Mouse (Mus musculus) ES-E14 (cell line): ENCODE results near the gene Madd. TPM values are rescaled to one million over a fixed set of nuclear protein-coding genes. Genes with fewer than 3 reads are reported as not detected.

Experiments used
- DNase-seq: peaks from one replicate; pipeline ENCODE4 v3.0.0-alpha.2; 2013; ENCODE audit warnings: low read depth, low spot score
- H3K27ac ChIP-seq: 2 replicates; pipeline ENCODE4 v1.5.1; 2012; ENCODE audit warnings: low read depth, mild to moderate bottlenecking, low read length, moderate library complexity, mixed read lengths; ENCODE audit not compliant: poor library complexity, insufficient read depth, severe bottlenecking
- H3K36me3 ChIP-seq: 2 replicates; pipeline ENCODE4 v1.6.1; 2012; ENCODE audit warnings: mild to moderate bottlenecking, low read length, moderate library complexity, mixed read lengths; ENCODE audit not compliant: control insufficient read depth, poor library complexity, insufficient read depth, severe bottlenecking
- H3K4me1 ChIP-seq, 2 experiments: fragments of 150-350 bp in 1 of 2; sonication (generic) in 1 of 2; 2 replicates each; pipeline ENCODE4 v1.6.1; 2012; ENCODE audit warnings: low read length in 2 of 2, mild to moderate bottlenecking in 1 of 2, mixed read lengths in 1 of 2; ENCODE audit not compliant: control insufficient read depth in 2 of 2, insufficient read depth in 2 of 2, poor library complexity in 1 of 2
- H3K4me3 ChIP-seq, 2 experiments: fragments of 150-350 bp in 1 of 2; sonication (generic) in 1 of 2; 2 replicates each; pipeline ENCODE4 v1.5.1; 2012; ENCODE audit warnings: low read length in 2 of 2, low read depth in 1 of 2, mild to moderate bottlenecking in 1 of 2, mixed read lengths in 1 of 2; ENCODE audit not compliant: insufficient read depth in 1 of 2, poor library complexity in 1 of 2, severe bottlenecking in 1 of 2
- H3K9ac ChIP-seq: 2 replicates; pipeline ENCODE4 v1.6.1; 2012; ENCODE audit warnings: low read depth, mild to moderate bottlenecking, low read length, mixed read lengths; ENCODE audit not compliant: poor library complexity, insufficient read depth, severe bottlenecking
- H3K9me3 ChIP-seq: fragments of 150-350 bp; sonication (generic); 2 replicates; pipeline ENCODE4 v1.6.1; 2012; ENCODE audit warnings: low read depth, mild to moderate bottlenecking, low read length; ENCODE audit not compliant: control insufficient read depth, insufficient read depth
- CHD2 ChIP-seq: IDR thresholded peaks from 2 replicates; pipeline ENCODE4 v1.6.1; 2014; ENCODE audit warnings: mild to moderate bottlenecking, low read depth, low read length, inconsistent platforms
- HCFC1 ChIP-seq: IDR thresholded peaks from 2 replicates; pipeline ENCODE4 v1.6.1; 2012; ENCODE audit warnings: low read length, inconsistent platforms, borderline replicate concordance; ENCODE audit not compliant: insufficient read depth
- MAFK ChIP-seq: IDR thresholded peaks from 2 replicates; pipeline ENCODE4 v1.6.1; 2014; ENCODE audit warnings: mild to moderate bottlenecking, low read depth, low read length, inconsistent platforms; ENCODE audit not compliant: insufficient read depth
- ZC3H11A ChIP-seq: IDR thresholded peaks from 2 replicates; pipeline ENCODE4 v1.6.1; 2012; ENCODE audit warnings: low read depth, mild to moderate bottlenecking, inconsistent platforms, low read length, borderline replicate concordance
- ZNF384 ChIP-seq: IDR thresholded peaks from 2 replicates; pipeline ENCODE4 v1.6.1; 2012; ENCODE audit warnings: low read depth, low read length, inconsistent platforms
- in situ Hi-C, 2 experiments: fragments of 600-800 bp; cut with MboI; formaldehyde crosslinking; loops; one replicate each; pipeline ENCODE4 v1.15.1; 2025; ENCODE audit warnings: low sequenced_read_pairs in 2 of 2, inconsistent platforms in 1 of 2; ENCODE audit not compliant: unreplicated experiment in 2 of 2
- total RNA-seq: library from RNA; depleted of rRNA; stranded (reverse); fragments of 300-350 nt; gene quantifications from 2 replicates; pipeline ENCODE4 v1.2.3, GENCODE M21; 2012; rRNA removed

The Madd gene
- total RNA-seq, result 6.7 and 7.8 TPM in 2 replicates

DNA sequence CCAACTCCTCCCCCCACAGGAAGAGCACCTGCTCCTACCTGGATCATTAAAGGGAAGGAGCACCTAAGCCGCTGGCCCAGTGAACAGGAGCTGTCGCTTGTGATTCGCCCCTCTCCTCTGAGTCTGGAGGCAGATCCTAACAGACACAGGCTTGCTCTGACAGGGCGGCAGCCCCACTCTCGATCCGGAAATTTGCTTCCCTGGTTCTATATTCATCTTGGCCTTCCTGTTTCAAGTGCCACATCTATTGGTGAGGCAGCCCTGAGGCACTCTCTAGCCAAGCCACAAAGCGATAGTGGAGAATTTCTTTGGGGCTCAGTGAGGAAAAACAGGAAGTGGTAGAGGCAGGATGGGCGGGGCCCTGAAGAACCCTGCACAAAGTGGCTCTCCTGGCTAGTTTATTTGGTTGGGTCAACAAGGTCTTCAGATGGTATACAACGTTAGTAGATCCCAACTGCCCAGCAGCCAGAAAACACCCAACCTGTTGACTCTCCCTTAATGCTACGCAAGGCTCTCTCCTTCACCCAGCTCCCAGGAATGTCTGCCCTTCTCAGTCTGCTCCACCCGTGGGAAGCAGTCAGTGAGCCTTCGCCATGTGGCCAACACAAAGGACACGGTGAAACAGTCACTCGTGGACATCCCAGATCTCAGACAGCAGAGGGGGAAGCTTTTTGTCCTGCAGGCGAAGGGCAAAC lies at the start of gene Madd:
Gene Madd, minus strand, starts transcription at position 127 of the 695 bp plus-strand sequence.
- peak within 1 kb of the TSS; percentile 41 to 79 for H3K4me3 ChIP-seq
- no peaks in the 10 kb centered on the region for H3K36me3 ChIP-seq
- H3K9me3 ChIP-seq, result no peaks in the 10 kb centered on the region
- in situ Hi-C loops, result no loop called here
- TF ChIP-seq MAFK (no peak), ZC3H11A (no peak), HCFC1 (no peak), ZNF384 (no peak), CHD2 (no peak)
- peak within 1 kb of the TSS; percentile 62 for H3K9ac ChIP-seq
- peaks cover 0 to 7% of the 10 kb centered on the region in 2 experiments; a peak in 1 of 4 replicates for H3K4me1 ChIP-seq
- H3K27ac ChIP-seq, result no peak within 1 kb of the TSS
- DNase-seq, result no peak

DNA sequence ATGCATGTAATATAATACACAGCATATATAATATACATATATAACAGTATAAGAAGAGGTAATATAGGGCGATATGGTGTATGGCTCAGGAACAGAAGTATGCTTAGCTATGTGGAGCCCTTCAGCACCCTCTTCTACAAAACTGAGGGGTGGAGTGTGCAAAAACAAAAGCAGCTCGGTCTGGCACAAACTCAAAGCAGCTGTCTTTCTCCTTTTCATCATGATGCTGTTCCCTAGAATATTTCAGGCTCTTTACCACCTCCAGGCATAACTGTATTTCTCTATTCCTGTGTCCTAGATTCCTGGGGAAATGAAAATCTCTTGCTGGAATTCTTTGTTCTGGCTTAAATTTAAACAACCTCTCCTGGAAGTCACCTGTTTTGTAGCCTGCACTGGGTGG lies 46.1 kb upstream of the Madd start:
- TF ChIP-seq ZC3H11A, result no peak
- no peak for TF ChIP-seq HCFC1
- no peak for TF ChIP-seq MAFK
- TF ChIP-seq ZNF384, result no peak
- TF ChIP-seq CHD2, result no peak
- Histone ChIP-seq H3K27ac (no peak overlapping the region), H3K4me1 (no peaks in the 10 kb centered on the region), H3K9ac (no peak overlapping the region), H3K36me3 (peaks cover 2% of the 10 kb centered on the region; the same call in 1 of the 2 replicates), H3K9me3 (no peaks in the 10 kb centered on the region), H3K4me3 (no peak overlapping the region)
- in situ Hi-C loops, result loop anchor here in 1 of 2 experiments (10.0 kb wide), 1 partner anchor 115 kb away; the partner anchor contains the start of gene Mybpc3
- no peak for DNase-seq

DNA sequence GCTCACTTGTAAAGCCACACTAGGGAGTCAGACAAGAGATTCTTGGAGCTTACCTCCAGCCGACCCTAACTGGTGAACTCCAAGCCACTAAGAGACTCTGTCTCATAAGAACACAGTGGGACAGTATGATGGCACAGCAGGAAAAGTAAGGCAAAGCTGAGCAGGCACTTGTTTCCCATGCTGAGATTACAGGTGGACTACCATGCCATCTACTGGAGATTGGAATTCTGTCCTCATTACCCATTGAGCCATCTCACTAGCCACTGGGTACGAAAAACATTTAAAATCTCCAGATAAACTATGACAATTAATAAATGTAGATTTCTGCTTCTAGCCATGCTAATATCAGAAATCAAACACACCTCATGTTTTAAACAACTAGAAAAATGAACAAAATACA lies 40.0 kb upstream of the Madd start:
- H3K4me3 ChIP-seq, result no peak overlapping the region
- in situ Hi-C loops, result no loop called here
- no peak for DNase-seq

DNA sequence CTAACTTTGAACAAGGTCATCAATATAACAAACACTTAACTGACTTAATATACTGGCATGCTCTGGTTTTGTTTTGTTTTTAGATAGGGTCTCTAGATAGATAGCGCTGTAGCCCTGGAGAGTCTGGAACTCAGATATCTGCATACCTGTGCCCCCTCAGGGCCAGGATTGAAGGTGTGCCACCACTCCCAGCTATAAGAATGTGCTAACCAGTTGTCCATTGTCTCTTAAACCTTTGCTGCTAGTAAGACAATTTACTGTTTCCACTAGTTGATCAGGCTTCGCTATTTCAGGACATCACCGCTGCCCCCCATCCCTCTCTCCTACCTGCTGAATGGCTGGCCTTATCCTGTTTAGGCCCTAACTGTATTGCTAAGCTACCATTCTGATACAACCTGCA lies 36.9 kb upstream of the Madd start:
- Histone ChIP-seq H3K27ac (no peak overlapping the region), H3K9me3 (no peaks in the 10 kb centered on the region), H3K9ac (no peak overlapping the region), H3K36me3 (no peaks in the 10 kb centered on the region; the same call in 1 of the 2 replicates), H3K4me1 (peaks cover 0 to 2% of the 10 kb centered on the region in 2 experiments; a peak in 1 of 4 replicates), H3K4me3 (no peak overlapping the region)
- no peak for DNase-seq
- TF ChIP-seq MAFK, result no peak
- TF ChIP-seq CHD2, result no peak
- TF ChIP-seq ZNF384, result no peak
- TF ChIP-seq ZC3H11A, result no peak
- TF ChIP-seq HCFC1, result no peak
- in situ Hi-C loops, result no loop called here

More for the DNA sequence above, 40.0 kb upstream of the Madd start:
- Histone ChIP-seq H3K9ac (no peak overlapping the region), H3K9me3 (no peaks in the 10 kb centered on the region), H3K27ac (no peak overlapping the region), H3K4me1 (peaks cover 0 to 2% of the 10 kb centered on the region in 2 experiments; a peak in 1 of 4 replicates), H3K36me3 (no peaks in the 10 kb centered on the region)
- TF ChIP-seq ZNF384 (no peak), CHD2 (no peak), MAFK (no peak), ZC3H11A (no peak), HCFC1 (no peak)
